Mouse (Mus musculus) liver, embryonic 14.5 days (tissue): ENCODE results near the gene Ror1.

ENCODE experiments used
- CTCF ChIP-seq: IDR thresholded peaks from 2 replicates; pipeline ENCODE4 v1.5.1; 2016; ENCODE audit warnings: antibody characterized with exemption, low read depth, control low read depth
- EP300 ChIP-seq: IDR thresholded peaks from 2 replicates; pipeline ENCODE4 v1.6.1; 2016; ENCODE audit warnings: antibody characterized with exemption, low read depth

- no peak for TF ChIP-seq CTCF
- TF ChIP-seq EP300: no peak
These were observed 305.5 kb downstream of the Ror1 start for GRCm38 (mm10) chr4:100401078-100401477.
